Mouse (Mus musculus): ENCODE measurements at regions not wholly inside any gene's neighbourhood (a gene's known extent, or its start where the extent isn't known, plus 50 kb on each side); places are given as distances from the start of the nearest gene placed in this dataset.

GRCm38 (mm10) chr4:105958331-105958730, 168.7 kb downstream of the Gm12728 start:
- in situ Hi-C loops (cut with MboI; ENCODE audit: unreplicated experiment in 2 of 2) = no loop called here

GRCm38 (mm10) chr4:105961686-105962360, 172.2 kb downstream of the Gm12728 start:
- in situ Hi-C loops (cut with MboI; ENCODE audit: unreplicated experiment in 2 of 2) = no loop called here

- in situ Hi-C loops (cut with MboI; ENCODE audit: unreplicated experiment in 2 of 2) = no loop called here
These were observed 172.9 kb downstream of the Gm12728 start for GRCm38 (mm10) chr4:105962542-105962941.

- in situ Hi-C loops (cut with MboI; ENCODE audit: unreplicated experiment in 2 of 2) = no loop called here
These were observed 178.7 kb downstream of the Gm12728 start for GRCm38 (mm10) chr4:105968324-105968723.

- in situ Hi-C loops (cut with MboI; ENCODE audit: unreplicated experiment in 2 of 2) = no loop called here
These were observed 180.0 kb downstream of the Gm12728 start for GRCm38 (mm10) chr4:105969628-105970027.

GRCm38 (mm10) chr4:105970056-105970455, 180.4 kb downstream of the Gm12728 start:
- in situ Hi-C loops (cut with MboI; ENCODE audit: unreplicated experiment in 2 of 2) = no loop called here

GRCm38 (mm10) chr4:105972736-105973135, 183.1 kb downstream of the Gm12728 start:
- in situ Hi-C loops (cut with MboI; ENCODE audit: unreplicated experiment in 2 of 2) = no loop called here

- in situ Hi-C loops (cut with MboI; ENCODE audit: unreplicated experiment in 2 of 2) = no loop called here
These were observed 184.2 kb downstream of the Gm12728 start for GRCm38 (mm10) chr4:105973769-105974397.

GRCm38 (mm10) chr4:105974948-105975347, 185.3 kb downstream of the Gm12728 start:
- in situ Hi-C loops (cut with MboI; ENCODE audit: unreplicated experiment in 2 of 2) = no loop called here

GRCm38 (mm10) chr4:105979048-105979447, 189.4 kb downstream of the Gm12728 start:
- in situ Hi-C loops (cut with MboI; ENCODE audit: unreplicated experiment in 2 of 2) = no loop called here

- in situ Hi-C loops (cut with MboI; ENCODE audit: unreplicated experiment in 2 of 2) = no loop called here
These were observed 193.3 kb downstream of the Gm12728 start for GRCm38 (mm10) chr4:105983018-105983417.

- in situ Hi-C loops (cut with MboI; ENCODE audit: unreplicated experiment in 2 of 2) = no loop called here
These were observed 198.4 kb downstream of the Gm12728 start for GRCm38 (mm10) chr4:105987963-105988602.

GRCm38 (mm10) chr4:105992581-105993127, 203.0 kb downstream of the Gm12728 start:
- in situ Hi-C loops (cut with MboI; ENCODE audit: unreplicated experiment in 2 of 2) = no loop called here

- in situ Hi-C loops (cut with MboI; ENCODE audit: unreplicated experiment in 2 of 2) = no loop called here
These were observed 204.7 kb downstream of the Gm12728 start for GRCm38 (mm10) chr4:105994390-105994798.

GRCm38 (mm10) chr4:105996060-105996459, 206.4 kb downstream of the Gm12728 start:
- in situ Hi-C loops (cut with MboI; ENCODE audit: unreplicated experiment in 2 of 2) = no loop called here

GRCm38 (mm10) chr4:105996893-105997630, 207.4 kb downstream of the Gm12728 start:
- in situ Hi-C loops (cut with MboI; ENCODE audit: unreplicated experiment in 2 of 2) = no loop called here

GRCm38 (mm10) chr4:106002516-106002915, 212.8 kb downstream of the Gm12728 start:
- in situ Hi-C loops (cut with MboI; ENCODE audit: unreplicated experiment in 2 of 2) = no loop called here

- in situ Hi-C loops (cut with MboI; ENCODE audit: unreplicated experiment in 2 of 2) = no loop called here
These were observed 216.3 kb downstream of the Gm12728 start for GRCm38 (mm10) chr4:106005936-106006335.

- in situ Hi-C loops (cut with MboI; ENCODE audit: unreplicated experiment in 2 of 2) = no loop called here
These were observed 217.9 kb downstream of the Gm12728 start for GRCm38 (mm10) chr4:106007334-106008190.
